Mouse (Mus musculus) frontal cortex, adult (tissue): ENCODE measurements around the gene Csrnp1.
"Not testable (repeated sequence)": the region's sequence is repeated elsewhere in the genome, so short reads cannot be mapped to it uniquely, and the experiment has no call there.

Source experiments
- ATAC-seq: cut with Nextera tagmentation; 2 replicates; pipeline ENCODE4 v1.9.2; 2017; ENCODE audit warnings: mild to moderate bottlenecking, moderate library complexity, mixed read lengths; ENCODE audit not compliant: low TSS enrichment

The Csrnp1 gene

DNA sequence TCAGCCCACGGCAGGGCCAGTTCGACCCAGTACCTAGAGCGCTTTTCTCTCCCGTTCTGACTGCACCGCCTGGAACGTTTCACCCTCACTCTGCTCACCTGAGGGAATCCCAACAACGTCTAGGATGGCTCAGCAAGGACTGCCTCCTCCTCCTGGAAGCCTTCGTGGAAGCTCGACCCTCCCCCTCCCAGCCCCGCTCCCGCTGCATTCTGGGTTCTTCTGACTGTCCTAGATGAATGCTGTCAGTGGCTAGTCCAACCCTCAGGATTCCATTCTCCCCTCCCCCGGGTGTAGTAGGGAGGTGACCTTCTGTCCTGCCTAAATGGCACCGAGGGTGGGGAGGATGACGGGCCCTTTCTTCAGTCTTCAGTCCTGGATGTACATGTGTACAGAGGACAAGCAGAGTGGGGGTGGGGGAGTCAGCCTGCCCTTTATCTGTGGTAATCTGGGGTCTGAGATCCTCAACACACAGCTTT, at the start of gene Csrnp1:
Gene Csrnp1, minus strand, starts transcription at position 123 of the 476 bp plus-strand sequence.
- ATAC-seq, result no peak

DNA sequence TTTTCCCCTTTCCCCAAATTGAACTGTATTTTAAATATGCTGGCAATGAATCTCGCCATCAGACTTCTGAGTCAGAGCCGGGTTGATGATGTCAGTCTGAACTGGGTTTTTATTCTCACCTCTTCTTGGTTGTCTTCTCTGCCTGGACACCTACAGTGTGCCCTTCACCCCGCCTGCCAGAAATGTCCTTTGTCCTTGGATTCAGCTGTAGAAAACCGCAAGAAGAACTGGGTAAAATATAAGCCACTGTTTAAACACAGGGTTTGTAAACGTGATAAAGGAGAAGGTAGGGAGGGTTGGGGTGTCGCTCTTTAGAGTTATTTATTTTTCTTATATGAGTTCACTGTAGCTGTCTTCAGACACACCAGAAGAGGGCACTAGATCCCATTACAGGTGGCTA, 48.3 kb upstream of the Csrnp1 start:
- no peak for ATAC-seq

DNA sequence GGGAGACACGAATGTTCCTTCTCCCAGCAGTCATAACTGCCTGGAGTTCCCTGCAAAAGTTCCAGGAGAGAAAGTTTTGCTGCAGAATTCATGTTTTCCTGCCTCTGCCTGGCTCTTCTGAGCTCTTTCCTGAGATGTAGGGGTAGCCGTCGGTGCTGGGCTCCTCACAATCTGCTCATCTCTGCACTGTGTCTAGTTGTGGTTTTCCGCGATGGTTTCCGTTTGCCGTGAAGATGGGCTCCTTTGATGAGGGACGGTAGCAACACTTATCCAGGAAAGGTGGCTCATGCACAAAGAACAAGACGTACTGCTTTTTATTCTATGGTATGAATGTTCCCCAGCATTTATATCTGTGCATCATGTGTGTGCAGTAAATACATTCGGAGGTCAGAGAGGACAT, 46.0 kb upstream of the Csrnp1 start:
- no peak for ATAC-seq

DNA sequence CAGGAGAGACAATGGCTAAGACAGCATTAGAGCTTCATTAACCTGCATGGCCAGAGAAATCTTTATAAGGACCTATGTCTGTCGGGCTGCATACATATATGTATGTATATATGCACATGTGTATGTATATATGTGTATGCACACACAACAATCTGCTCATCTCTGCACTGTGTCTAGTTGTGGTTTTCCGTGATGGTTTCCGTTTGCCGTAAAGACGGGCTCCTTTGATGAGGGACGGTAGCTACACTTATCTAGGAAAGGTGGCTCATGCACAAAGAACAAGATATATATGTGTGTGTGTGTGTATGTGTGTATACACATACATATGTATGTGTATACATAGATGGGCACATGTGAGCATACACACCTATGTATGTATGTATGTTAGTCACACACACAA, 45.4 kb upstream of the Csrnp1 start:
- no peak for ATAC-seq

DNA sequence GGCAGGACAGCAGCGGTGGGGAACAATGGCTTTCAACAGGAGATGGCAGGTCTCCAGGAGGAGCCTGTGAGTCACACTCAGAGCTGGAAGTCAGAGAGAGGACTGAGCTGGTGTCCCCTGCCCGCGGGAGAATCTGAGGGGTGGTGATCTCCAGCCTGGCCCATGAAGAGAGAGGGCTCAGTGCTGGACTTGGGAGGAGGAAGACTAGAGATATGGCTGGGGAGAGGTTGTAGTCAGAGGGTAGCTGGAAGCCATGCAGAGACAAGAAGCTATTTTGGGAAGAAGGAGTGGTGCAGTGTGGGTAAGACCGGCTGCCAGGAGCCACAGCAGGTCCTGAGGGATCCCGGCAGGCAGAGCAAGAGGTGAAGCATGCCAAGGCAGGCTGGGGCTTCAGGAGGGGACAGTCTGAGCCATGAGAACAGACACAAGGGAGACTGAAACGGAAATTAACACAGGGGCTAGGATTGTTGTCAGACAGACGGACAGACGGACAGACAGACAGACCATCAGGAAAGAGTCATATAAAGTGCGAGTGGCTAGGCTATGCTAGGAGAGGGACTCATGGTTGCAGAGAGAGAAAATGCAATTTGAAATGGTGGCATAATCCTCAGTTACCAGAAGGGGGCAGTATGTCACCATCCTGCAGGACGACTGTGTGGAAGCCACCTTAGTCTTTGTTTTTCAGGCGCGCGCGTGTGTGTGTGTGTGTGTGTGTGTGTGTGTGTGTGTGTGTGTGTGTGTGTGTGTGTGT, 43.1 kb upstream of the Csrnp1 start:
- ATAC-seq, result peak; percentile 87

DNA sequence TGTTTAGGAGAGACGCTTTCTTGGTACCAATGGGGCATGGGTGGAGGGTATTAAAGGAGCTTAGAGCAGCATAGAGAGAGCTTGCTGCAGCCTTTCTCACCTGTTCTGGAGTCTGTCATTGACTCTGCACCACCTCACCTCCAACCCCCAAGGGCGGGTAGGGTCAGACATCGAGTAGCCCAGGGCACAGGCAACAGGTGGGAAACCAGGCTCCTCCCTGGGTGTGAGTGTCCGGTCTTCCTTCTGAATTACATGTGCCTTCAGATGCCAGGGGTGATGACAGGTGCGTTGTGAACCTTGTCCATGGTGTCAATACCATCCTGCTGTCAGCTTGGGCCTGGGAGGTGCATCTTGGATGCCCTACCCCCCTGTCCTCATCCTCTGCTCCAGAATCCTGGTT, 40.2 kb upstream of the Csrnp1 start:
- ATAC-seq, result no peak

DNA sequence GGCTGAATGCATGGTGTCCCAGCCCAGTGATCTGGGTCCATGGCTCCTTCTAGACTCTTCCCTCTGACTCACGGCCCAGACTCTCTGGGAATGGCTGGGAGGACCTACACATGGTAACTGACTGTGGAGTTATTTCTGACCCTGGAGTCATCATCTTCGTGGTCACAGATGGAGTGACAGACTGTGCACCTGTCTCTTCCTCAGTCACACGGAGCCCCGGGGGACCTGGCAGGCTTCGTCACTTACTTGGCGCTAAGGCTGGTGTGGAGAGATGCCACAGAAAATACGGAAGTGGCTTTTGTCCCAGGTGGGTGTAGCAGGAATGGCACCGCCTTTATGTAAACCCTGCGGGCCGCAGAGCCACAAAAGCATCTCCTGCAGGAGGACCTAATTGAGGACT, 39.7 kb upstream of the Csrnp1 start:
- no peak for ATAC-seq

DNA sequence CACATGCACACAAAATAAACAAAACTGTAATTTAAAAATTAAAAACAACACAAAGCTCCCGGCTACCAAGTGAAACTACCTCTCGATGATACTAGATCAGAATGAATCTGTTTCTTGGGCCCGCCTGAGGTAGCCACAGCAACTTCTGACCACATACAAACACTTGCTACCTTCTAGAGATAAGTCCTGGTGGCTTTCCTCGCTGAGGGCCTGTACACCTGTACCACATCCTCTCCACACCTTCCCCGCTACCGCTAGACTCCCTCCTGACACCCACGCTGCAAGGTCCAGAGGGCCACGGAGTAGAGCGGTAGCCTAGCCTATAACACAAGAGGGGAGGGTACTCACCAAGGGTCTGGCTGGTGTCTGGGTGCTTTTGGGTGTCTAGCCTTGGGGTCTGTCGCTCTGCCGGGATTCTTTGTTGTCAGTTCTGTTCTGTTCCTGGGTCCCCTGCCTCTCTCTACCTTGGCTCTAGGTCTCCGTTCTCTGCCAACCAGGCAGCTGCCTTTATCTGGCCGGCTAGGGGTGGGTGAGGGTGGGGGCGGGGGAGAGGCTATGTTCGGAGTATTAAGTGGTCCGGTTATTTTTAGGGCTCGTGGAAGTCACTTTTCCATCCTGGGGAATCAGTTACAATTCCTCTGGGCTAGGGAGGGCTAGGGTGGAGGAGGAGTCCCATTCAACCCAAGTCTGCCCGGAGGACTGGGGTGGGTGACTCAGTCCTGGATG, 38.8 kb upstream of the Csrnp1 start, which contains the start of gene Xirp1:
Gene Xirp1, minus strand, starts transcription at position 513 of the 726 bp plus-strand sequence.
- ATAC-seq, result no peak

DNA sequence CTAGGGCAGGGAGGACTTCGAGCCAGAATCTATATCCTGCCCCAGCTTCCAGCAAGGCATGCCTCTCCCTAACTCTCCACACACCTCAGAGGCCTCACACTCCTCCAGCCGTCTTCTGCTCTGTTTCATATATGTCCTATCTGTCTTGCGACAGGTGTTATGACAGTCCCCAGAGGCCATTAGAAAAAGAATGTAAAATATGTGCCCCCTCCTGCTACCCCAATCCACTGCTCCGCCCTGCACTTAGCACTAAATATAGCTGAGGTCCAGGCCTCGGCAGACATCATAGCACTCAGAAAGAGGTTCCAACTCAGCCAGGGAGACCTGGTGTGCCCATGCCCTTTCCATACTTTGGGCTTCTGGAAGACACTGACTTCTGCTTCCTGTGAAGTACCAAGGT, 36.7 kb upstream of the Csrnp1 start:
- no peak for ATAC-seq

DNA sequence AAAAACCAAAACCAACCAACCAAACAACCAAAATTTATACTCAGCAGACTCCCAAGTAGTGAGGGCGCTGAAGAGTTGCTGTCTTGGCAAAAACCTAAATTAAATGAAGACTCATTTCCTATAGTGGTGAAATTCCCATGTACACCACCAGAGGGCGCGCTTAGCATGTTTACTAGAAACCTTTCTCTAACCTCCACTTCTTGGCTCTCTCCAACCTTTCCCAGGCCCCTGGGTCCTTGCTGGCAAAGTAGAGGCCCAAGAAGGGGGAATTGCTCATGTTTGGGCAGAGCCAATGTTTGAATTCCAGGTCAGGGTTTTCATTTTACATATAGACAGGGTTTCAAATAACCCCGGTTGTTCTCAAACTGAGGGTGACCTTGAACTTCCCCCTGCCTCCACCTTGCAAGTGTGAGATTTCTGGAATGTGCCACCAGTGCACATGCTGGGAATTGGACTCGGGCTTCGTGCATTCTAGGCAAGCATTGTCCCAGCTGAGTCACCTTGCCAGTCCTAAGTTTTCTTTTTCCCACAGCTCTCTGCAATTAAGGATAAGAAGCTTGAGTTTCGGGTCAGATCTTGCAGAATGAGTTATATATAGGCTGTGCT, 35.9 kb upstream of the Csrnp1 start:
- peak; percentile 57 for ATAC-seq

DNA sequence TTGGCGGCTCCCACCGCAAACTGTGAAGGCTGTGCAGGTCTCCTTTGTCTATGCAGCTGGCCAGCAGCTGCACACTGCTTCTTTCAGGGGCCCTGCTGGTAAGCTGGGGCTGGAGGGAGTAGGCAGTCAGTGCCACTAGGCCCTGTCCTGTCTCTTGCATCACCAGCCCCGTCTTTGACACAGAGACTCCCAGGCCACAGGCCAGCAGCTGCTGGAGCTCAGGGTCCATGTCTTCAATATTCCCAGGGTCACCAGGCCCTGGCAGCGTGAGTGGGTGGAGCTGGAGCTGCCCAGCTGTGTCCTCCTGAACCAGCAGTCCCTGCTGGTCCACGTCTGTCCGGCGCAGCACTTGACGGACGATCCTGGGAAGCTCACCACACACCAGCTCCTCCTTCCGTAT, 32.5 kb upstream of the Csrnp1 start:
- ATAC-seq, result no peak

DNA sequence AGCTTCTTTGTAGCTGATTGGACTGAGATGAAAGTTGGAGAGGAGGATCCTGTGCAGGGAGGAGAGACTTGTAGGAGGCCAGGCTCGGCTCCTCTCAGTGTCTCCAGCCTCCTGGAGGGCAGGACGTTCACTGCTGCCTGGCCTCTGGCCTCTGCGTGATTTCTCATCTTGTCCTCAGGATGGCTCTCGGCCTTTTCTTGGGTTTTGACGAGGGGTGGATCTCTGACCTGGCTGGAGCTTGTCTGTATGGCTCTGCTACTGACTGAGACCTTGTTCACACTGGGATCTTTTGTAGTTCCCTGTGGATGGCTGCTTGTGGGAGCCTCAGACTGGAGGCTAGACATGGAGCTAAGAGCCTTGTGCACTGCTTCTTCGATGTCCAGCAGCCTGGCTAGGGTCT, 30.4 kb upstream of the Csrnp1 start:
- no peak for ATAC-seq

DNA sequence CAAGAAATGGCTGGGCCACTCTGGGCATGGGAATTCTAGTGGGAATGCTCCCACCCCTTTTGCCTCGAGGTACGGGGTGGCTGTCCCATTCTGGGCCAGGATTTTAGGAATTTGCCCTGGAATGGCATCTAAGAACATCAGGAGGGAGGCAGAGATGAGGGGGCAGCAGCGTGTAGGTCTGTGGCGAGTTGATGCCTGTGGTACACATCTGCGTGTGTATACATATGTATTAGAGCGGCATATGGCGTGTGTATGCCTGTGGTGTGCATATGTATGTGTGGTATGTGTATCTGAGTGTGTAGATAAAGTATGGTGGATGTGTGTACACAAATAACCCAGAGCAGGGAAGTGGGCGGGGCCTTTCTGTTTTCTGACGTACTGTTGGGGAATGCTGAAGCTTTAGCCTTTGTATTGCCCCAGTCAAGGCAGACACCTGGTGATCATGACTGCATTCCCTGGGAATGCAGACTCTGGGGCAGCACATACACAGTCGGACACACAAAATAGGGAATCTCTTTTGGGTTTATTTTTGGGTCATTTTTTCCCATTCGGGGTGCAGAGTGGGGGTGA, 28.9 kb upstream of the Csrnp1 start:
- no peak for ATAC-seq

DNA sequence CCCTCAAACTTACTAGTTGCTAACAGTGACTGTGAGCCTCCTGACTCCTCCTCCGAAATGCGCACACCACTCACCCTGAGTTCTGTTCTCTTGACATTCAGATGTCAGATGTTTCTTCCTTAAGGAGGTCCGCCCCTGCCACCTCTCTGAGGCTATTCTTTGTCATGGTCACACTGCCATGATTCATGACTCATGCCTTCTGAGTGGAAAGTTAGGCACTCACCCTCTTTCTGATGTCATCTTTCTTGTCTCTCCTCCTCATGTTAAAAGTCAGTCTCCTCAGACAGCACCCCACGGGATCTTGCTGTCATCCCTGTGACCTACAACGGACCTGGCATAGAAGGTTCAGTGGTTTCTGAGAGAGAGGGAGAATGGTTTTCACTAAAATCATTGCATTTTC, 28.3 kb upstream of the Csrnp1 start:
- peak; percentile 24; the same call in 1 of the 2 replicates for ATAC-seq

DNA sequence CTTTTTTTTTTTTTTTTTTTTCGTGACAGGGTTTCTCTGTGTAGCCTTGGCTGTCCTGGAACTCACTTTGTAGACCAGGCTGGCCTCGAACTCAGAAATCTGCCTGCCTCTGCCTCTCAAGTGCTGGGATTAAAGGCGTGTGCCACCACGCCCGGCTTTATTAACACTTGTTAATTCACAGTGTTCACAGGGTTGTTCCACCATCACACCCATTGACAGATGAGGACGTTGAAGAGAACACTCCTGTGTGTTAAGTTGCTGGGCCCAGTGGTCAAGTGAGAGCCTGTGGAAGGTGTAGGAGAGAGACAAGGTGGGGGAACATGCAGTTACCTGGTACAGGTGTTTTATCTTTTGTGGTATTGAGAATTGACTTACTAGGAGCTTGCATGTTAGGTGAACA, 27.7 kb upstream of the Csrnp1 start:
- ATAC-seq, result not testable (repeated sequence)

DNA sequence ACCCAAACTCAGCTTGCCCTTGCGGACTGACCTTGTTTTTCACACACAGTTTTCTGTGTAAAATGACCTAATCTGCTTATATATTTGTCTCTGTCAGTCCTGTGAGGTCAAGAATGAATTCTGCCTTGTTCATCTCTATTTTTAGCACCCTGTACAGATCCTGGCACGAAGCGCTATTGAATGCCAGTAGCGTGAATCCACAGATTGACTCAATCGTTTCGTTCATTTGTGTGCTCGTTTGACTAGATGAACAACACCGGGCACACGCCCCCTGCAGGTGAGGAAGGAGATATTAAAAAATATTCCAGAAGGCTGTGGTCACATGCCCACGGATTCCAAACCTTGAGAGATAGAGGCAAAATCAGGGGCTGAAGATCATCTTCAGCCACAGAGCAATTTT, 27.1 kb upstream of the Csrnp1 start:
- peak; percentile 11 for ATAC-seq

DNA sequence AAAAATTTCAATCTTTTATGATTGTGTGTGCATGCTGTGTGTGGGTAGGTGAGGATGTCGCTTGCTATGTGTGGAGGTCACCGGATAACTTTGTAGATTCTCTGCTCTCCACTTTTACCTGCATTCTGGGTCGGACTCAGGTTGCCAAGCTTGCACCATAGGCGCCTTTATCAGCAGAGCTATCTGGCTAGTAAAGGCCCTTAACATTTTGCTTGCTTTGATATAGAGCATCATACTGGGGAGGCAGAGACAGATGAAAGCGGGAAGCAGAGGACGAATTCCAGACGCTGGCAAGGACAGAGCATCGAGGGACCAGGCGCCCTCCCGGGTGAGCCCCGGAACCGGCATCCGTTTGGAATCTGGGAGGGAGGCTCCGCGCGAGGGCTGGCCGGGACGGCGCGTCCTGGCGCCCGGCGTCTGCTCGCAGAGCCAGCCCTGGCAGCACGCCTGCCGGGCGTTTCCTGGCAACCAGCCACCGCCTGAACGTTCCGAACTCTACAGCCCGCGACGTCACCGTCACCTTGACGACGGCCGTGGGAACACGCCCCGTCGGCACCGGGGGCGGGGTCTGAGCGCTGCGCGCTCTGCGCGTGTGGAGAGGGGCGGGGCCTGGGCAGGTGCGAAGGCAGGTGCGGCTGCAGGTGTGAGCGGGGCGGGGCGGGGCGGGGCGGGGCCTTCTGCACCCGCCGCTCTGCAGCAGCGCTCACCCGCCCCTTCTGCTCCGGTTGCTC, 26.5 kb upstream of the Csrnp1 start:
- peak; percentile 69 for ATAC-seq

DNA sequence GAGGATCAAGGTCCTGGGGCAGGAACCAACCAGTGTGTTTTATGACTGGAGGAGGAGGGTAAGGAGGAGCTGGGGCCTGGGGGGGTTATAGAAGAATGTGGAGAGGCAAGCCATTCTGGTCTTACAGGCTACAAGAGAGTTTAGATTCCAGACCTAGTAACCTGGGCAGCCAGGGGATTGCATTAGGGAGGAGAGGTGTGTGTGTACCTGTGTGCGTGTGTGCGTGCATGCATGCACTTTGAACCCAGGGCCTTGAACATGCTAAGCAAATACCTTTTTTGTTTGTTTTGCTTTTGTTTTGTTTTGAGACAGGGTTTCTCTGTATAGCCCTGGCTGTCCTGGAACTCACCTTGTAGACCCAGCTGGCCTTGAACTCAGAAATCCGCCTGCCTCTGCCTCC, 25.4 kb upstream of the Csrnp1 start:
- no peak for ATAC-seq

DNA sequence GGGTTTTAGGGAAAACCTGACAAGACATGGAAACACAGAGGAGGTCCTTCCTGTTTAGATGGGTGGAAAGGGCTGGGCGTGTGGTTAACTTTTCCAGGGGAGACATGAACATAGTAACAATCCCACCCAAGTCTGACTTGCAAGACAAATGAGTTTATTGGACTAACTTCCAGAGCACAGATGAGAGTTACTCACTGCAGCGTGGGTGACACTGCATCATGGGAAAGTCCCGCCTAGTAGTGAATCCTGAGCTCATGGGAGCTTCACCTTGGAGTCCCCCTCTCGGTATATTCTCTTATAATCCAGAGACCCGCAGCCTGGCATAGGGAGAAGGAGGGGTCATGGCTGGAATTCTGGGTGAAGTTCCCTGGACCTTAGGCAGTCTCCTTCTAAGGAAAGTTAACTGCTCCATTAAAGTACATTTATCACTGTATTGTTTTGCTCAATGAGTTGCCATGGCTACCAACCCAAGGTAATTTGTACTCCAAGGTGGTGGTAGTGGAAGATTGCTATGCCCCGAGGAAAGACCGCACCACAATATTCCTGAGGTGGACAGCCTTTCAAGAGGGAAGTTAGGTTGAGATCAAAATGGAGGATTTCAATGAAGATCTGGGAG, 24.9 kb upstream of the Csrnp1 start:
- no peak for ATAC-seq

DNA sequence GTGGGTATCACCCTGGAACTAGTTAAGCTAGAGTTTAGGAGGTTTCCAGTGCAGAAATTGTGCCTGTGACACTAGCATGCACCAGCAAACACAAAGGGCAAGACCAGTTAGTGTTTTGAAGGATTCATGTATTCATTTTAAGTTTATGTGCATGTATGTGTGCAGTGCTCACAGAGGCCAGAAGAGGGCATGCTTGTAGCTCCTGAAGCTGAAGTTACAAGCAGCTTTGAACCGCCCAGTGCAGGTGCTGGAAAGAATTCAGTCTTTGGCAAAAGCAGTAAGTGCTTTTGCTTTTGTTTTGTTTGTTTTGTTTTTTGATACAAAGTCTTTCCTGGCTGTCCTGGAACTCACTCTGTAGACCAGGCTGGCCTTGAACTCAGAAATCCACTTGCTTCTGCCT, 23.4 kb upstream of the Csrnp1 start:
- no peak for ATAC-seq

DNA sequence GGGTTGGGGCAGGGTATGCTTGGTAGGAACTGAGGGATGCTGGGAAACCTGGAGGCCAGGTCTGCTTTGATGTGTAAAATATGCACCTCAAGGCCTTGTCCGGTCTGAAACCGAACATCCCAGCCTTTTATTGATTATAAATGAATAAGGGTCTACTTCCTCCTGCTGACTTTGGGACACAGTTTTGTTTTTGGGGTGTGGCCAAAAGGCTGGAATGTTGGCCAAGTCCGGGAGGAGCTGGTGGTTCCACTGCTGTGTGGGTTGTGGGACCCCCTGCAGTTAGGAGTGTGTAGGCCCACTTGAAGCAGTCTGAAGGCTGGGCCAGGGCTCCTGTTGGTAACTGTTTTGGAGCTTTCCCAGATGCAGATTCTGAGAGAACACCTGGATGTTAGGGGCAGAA, 21.5 kb upstream of the Csrnp1 start:
- no peak for ATAC-seq
